Mouse (Mus musculus) c-Kit-positive CD71-positive TER-119-positive erythroid progenitor cells, embryonic 14.5 days (primary cell): ENCODE data around the gene Oxsr1.
"Not testable (repeated sequence)": the region's sequence is repeated elsewhere in the genome, so short reads cannot be mapped to it uniquely, and the experiment has no call there.

Source experiments
- DNase-seq: peaks from one replicate; pipeline ENCODE4 v3.0.0-alpha.2; 2013; ENCODE audit warnings: low spot score

The Oxsr1 gene

GRCm38 (mm10) chr9:119322289-119323259 lies at the start of gene Oxsr1:
Oxsr1 (minus strand) TSS chr9:119322427.
- DNase-seq, result peak; percentile 99

- DNase-seq, result no peak
Observed at GRCm38 (mm10) chr9:119371251-119371650, 49.0 kb upstream of the Oxsr1 start.

DNA sequence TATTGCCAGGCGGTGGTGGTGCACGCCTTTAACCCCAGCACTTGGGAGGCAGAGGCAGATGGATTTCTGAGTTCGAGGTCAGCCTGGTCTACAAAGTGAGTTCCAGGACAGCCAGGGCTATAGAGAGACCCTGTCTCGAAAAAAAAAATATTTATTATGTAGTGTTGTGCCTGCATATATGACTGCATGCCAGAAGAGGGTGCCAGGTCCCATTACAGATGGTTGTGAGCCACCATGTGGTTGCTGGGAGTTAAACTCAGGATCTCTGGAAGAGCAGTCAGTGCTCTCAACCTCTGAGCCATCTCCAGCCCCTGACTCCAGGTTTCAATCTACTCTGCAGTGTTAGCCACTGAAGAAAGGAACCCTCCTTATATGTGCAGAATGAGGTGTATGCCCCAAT lies 48.5 kb upstream of the Oxsr1 start:
- not testable (repeated sequence) for DNase-seq

- no peak for DNase-seq
Observed at GRCm38 (mm10) chr9:119368367-119368766, 46.1 kb upstream of the Oxsr1 start.

- no peak for DNase-seq
Observed at GRCm38 (mm10) chr9:119365284-119365683, 43.1 kb upstream of the Oxsr1 start, which contains the start of gene Slc22a14. Slc22a14 (minus strand) TSS chr9:119365553.

- DNase-seq, result no peak
Observed at GRCm38 (mm10) chr9:119363229-119363628, 41.0 kb upstream of the Oxsr1 start.

- no peak for DNase-seq
Observed at GRCm38 (mm10) chr9:119361416-119361815, 39.2 kb upstream of the Oxsr1 start.

- no peak for DNase-seq
Observed at GRCm38 (mm10) chr9:119358058-119358429, 35.8 kb upstream of the Oxsr1 start.

DNA sequence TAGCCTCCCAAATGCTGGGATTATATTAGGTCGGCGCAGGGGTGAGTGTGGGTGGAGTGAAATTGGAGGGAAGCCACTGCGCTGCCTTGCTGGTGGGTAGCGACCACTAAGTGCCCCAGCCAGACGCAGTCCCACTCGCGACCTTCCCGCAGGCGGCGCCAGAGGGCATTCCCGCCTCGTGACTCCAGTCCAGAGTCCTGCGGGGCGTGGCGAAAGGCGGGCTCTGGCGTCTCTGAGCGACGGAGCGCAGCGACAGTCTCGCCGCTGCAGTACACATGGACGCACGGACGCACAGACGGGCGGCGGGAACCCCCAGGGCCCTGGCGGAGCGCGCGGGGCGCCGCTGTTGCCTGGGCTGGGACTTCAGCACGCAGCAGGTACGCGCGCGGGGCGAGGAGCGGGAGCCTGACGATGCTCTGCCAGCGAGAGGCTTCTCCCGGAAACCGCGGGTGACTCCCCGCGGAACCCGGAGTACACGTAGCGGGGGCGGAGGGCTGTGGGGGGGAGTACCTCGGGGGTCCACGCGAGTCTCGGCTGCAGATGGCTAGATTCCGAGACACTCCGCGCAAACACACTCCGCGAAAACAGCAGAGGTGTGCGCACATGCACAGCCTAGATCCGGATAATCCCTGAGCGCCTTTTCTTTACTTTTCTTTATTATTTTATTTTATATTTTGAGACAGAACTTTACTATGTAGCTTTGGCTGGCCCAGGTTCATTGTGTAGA lies 35.3 kb upstream of the Oxsr1 start, which contains the start of gene Xylb:
Gene Xylb (plus strand): TSS at position 51 of the 727 bp plus-strand sequence.
- peak; percentile 80 for DNase-seq

DNA sequence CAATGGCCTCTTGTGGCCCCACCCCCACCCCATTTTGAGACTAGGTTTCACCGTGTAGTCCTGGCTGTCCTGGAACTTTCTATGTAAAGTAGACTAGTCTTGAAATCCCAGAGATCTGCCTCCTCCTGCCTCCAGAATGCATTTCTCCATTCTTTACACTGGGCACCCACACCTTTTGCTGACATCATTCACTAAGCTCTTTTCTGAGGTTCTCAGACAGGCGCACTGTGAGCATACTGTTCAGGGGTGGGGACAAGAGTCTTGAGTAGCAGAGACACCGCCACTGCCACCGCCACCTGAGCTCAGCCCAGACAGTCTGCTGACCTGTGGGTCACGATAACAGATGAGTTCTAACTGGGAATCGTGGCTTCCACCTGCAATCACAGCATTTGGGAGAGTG lies 33.7 kb upstream of the Oxsr1 start:
- no peak for DNase-seq

GRCm38 (mm10) chr9:119353926-119354325 lies 31.7 kb upstream of the Oxsr1 start:
- DNase-seq, result no peak

GRCm38 (mm10) chr9:119352060-119352459 lies 29.8 kb upstream of the Oxsr1 start:
- DNase-seq, result peak; percentile 69

GRCm38 (mm10) chr9:119350947-119351705 lies 28.9 kb upstream of the Oxsr1 start:
- no peak for DNase-seq

GRCm38 (mm10) chr9:119350531-119350930 lies 28.3 kb upstream of the Oxsr1 start:
- DNase-seq, result no peak

GRCm38 (mm10) chr9:119346376-119346775 lies 24.1 kb upstream of the Oxsr1 start:
- DNase-seq, result no peak

- DNase-seq, result no peak
Observed at GRCm38 (mm10) chr9:119342728-119343127, 20.5 kb upstream of the Oxsr1 start.

GRCm38 (mm10) chr9:119340909-119341816 lies 18.9 kb upstream of the Oxsr1 start, which contains the start of gene Myd88:
Myd88 (minus strand) TSS chr9:119341411.
- DNase-seq, result peak; percentile 87

GRCm38 (mm10) chr9:119340212-119340580 lies 18.0 kb upstream of the Oxsr1 start:
- no peak for DNase-seq

GRCm38 (mm10) chr9:119339558-119340211 lies 17.5 kb upstream of the Oxsr1 start, which contains the start of gene Acaa1a:
Acaa1a (plus strand) TSS chr9:119339676.
- DNase-seq, result peak; percentile 83

DNA sequence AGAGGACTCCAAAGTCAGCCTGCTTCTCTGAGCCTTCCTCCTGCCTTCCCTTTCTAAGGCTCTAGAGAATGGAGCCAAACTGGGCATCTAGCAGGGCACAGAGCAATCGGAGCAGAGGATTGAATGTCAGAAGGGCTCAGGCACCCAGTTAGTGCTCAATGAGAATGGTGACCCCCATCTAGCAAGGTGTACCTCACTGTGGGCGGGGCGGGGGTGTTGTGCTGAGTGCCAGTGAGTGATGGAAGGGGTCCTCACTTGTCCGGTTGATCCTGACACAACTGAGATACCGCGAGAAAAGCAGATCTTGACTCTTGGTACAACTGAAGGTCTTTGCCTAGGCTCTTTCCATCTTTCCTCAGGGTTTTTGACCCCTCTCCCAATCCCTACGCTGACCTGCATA lies 16.9 kb upstream of the Oxsr1 start:
- no peak for DNase-seq
